Mouse (Mus musculus): Measurements from ENCODE around the gene Tarm1.

DNA sequence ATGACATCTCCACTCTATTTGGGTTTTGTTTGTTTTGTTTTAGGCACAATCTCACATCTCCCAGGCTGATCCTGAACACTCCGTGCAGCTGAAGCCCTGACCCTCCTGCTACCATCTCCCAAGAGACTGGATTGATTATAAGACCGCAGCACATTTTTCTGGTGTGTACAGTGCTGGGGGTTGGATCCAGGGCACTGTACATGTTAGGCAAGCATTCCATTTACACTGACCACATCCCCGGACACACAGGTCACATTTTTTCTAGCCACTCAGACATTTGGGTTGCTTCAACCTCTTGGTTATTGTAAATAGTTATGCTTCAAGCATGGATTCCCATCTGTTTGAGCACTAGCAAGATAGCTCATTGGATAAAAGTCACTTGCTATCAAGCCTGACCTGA is 55.8 kb downstream of the Tarm1 start:
- TF ChIP-seq CTCF (IDR thresholded peaks at IDR 0.05; ENCODE audit: low read depth) = no peak
- no peak for TF ChIP-seq EP300 (optimal IDR thresholded peaks at IDR 0.05)

Measured in stomach, postnatal 0 days (tissue).